Mouse (Mus musculus) heart, postnatal 14 days (tissue): ENCODE data around the gene Ptprq. TPM values are rescaled to one million over a fixed set of nuclear protein-coding genes. Genes with fewer than 3 reads are reported as not detected.

Experiments
- DNase-seq, 2 experiments: peaks; one replicate each; pipeline ENCODE4 v3.0.0; 2021 to 2022
- intact Hi-C: fragments of 180-260 bp; cut with DNase I; formaldehyde crosslinking; loops from one replicate; pipeline ENCODE4 v1.15.1; 2025
- microRNA-seq, 2 experiments: library from miRNA; unstranded; fragments of <30 nt; microRNA quantifications; one replicate each; pipeline ENCODE4 v1.2.0; 2021 to 2022
- total RNA-seq, 2 experiments: library from RNA; stranded (reverse); gene quantifications; 2 replicates each; pipeline ENCODE4 v1.2.3; 2021

Ptprq gene
- total RNA-seq, 2 experiments from 2014 or later, result 0.10 to 0.22 TPM

GRCm38 (mm10) chr10:107493580-107494474 lies 226.0 kb downstream of the Ptprq start:
- DNase-seq, result no peak
- intact Hi-C loops, result no loop called here

GRCm38 (mm10) chr10:107492867-107493579 lies 226.8 kb downstream of the Ptprq start:
- intact Hi-C loops, result no loop called here
- DNase-seq, result no peak

- DNase-seq, result no peak
- intact Hi-C loops, result no loop called here
Observed at GRCm38 (mm10) chr10:107488654-107489315, 231.1 kb downstream of the Ptprq start.

- no peak for DNase-seq
- intact Hi-C loops, result no loop called here
Observed at GRCm38 (mm10) chr10:107486770-107487169, 233.1 kb downstream of the Ptprq start.

GRCm38 (mm10) chr10:107485870-107486269 lies 234.0 kb downstream of the Ptprq start, which contains the start of gene Myf5:
Gene Myf5, minus strand, starts transcription at chr10:107486134.
- intact Hi-C loops, result no loop called here

GRCm38 (mm10) chr10:107484050-107484449 lies 235.8 kb downstream of the Ptprq start:
- intact Hi-C loops, result no loop called here
- DNase-seq, result no peak

More at GRCm38 (mm10) chr10:107485870-107486269, 234.0 kb downstream of the Ptprq start, which contains the start of gene Myf5:
- no peak for DNase-seq

- no peak for DNase-seq
- intact Hi-C loops, result no loop called here
Observed at GRCm38 (mm10) chr10:107473497-107473896, 246.4 kb downstream of the Ptprq start.

GRCm38 (mm10) chr10:107471712-107472111 lies 248.1 kb downstream of the Ptprq start:
- DNase-seq, result no peak
- intact Hi-C loops, result no loop called here

- DNase-seq, result no peak
- intact Hi-C loops, result no loop called here
Observed at GRCm38 (mm10) chr10:107467819-107468218, 252.0 kb downstream of the Ptprq start.

Small RNA genes lying within 50 kb of the gene (microRNA-seq; reads per million reads assigned to microRNA genes)
- gene Gm44403, result 0 reads per million in 2 experiments

Other genes starting within 250 kb of the Ptprq start
- gene Myf5, start 233.9 kb downstream of the Ptprq start, total RNA-seq, result not detected
- not detected for gene Myf6, start 225.3 kb downstream of the Ptprq start, total RNA-seq
- gene Otogl, start 192.1 kb upstream of the Ptprq start, total RNA-seq, result under 1 TPM; 0.07 TPM